Mouse (Mus musculus): ENCODE measurements at regions not wholly inside any gene's neighbourhood (a gene's known extent, or its start where the extent isn't known, plus 50 kb on each side); places are given as distances from the start of the nearest gene placed in this dataset.

DNA sequence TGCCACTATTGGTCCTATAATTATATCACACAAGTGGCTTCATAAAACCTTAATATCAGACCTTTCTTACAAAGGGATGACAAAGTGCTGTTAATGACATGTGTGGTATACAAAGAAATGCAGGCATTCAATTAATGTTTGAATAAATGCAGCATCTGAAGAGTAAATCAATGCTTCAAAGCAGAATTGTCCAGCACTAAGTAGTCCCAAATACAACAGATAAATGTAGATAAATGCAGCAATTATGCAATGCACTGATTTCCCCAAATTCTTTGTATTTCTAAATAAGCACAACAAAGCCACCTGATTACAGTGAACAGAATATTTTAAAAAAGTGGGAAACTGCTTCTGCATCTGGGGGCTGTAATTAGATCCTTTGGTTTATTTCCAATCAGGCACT lies 435.9 kb downstream of the Cps1 start:
- Histone ChIP-seq H3K36me3 (ENCODE audit: control insufficient read depth, insufficient read depth, low read length, poor library complexity, severe bottlenecking) (no peaks in the 10 kb centered on the region), H3K9me3 (ENCODE audit: control insufficient read depth, insufficient read depth, low read depth, low read length) (no peaks in the 10 kb centered on the region), H3K4me1 (ENCODE audit: control insufficient read depth in 2 of 2, insufficient read depth in 2 of 2, low read length in 2 of 2, poor library complexity in 1 of 2) (no peaks in the 10 kb centered on the region), H3K9ac (ENCODE audit: insufficient read depth, low read depth, low read length, poor library complexity, severe bottlenecking) (no peak overlapping the region), H3K4me3 (ENCODE audit: insufficient read depth in 1 of 2, low read depth in 1 of 2, low read length in 2 of 2, poor library complexity in 1 of 2, severe bottlenecking in 1 of 2) (no peak overlapping the region), H3K27ac (ENCODE audit: insufficient read depth, low read depth, low read length, poor library complexity, severe bottlenecking) (no peak overlapping the region)
- TF ChIP-seq CHD2 (IDR thresholded peaks at IDR 0.05; ENCODE audit: low read depth, low read length) = no peak
- TF ChIP-seq MAFK (IDR thresholded peaks at IDR 0.05; ENCODE audit: insufficient read depth, low read depth, low read length) = no peak
- in situ Hi-C loops (cut with MboI; ENCODE audit: low sequenced_read_pairs in 2 of 2, unreplicated experiment in 2 of 2) = no loop called here
- no peak for DNase-seq (ENCODE audit: low read depth, low spot score)

DNA sequence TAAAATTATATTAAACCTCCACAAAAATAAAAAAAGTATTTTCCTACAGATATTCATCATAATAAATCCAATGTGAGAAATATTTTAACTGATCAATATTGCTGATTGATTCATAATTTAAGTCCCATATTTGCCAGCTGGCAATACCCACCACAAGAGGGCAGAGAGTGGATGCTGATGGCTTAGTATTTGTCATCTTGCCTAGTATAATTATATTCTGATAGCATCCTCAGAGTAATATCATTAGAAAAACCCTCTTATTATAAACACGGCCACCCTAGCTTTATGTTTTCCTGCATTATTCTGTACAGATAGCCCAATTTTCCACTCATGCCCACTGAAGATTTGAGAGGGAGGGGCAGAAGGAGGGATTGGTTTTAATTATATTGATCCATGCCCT lies 436.4 kb downstream of the Cps1 start:
- Histone ChIP-seq H3K27ac (ENCODE audit: insufficient read depth, low read depth, low read length, poor library complexity, severe bottlenecking) (no peak overlapping the region), H3K36me3 (ENCODE audit: control insufficient read depth, insufficient read depth, low read length, poor library complexity, severe bottlenecking) (no peaks in the 10 kb centered on the region), H3K4me1 (ENCODE audit: control insufficient read depth in 2 of 2, insufficient read depth in 2 of 2, low read length in 2 of 2, poor library complexity in 1 of 2) (no peaks in the 10 kb centered on the region), H3K9me3 (ENCODE audit: control insufficient read depth, insufficient read depth, low read depth, low read length) (no peaks in the 10 kb centered on the region), H3K4me3 (ENCODE audit: insufficient read depth in 1 of 2, low read depth in 1 of 2, low read length in 2 of 2, poor library complexity in 1 of 2, severe bottlenecking in 1 of 2) (no peak overlapping the region), H3K9ac (ENCODE audit: insufficient read depth, low read depth, low read length, poor library complexity, severe bottlenecking) (no peak overlapping the region)
- TF ChIP-seq ZNF384 (IDR thresholded peaks at IDR 0.05; ENCODE audit: low read depth, low read length) (no peak), HCFC1 (IDR thresholded peaks at IDR 0.05; ENCODE audit: borderline replicate concordance, insufficient read depth, low read length) (no peak), MAFK (IDR thresholded peaks at IDR 0.05; ENCODE audit: insufficient read depth, low read depth, low read length) (no peak), ZC3H11A (IDR thresholded peaks at IDR 0.05; ENCODE audit: borderline replicate concordance, low read depth, low read length) (no peak), CHD2 (IDR thresholded peaks at IDR 0.05; ENCODE audit: low read depth, low read length) (no peak)
- in situ Hi-C loops (cut with MboI; ENCODE audit: low sequenced_read_pairs in 2 of 2, unreplicated experiment in 2 of 2) = no loop called here
- DNase-seq (ENCODE audit: low read depth, low spot score) = no peak

DNA sequence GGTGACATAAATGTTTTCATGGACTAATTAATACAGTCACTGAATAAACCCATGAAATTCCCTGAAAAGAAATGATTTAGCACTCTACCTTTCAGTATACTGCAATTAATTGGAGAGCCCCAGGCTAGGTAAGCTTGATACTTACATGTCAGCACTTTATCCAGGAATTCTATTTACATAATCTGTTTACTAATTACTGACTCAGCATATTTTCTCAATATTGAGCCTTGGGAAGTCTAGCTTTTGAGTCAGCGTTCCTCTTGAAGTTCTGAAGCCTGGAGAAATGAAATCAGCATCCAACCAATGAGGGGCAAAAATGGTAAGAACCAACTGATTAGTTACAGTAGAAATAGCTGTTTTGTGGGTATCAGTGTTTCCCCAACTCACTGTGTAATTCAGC lies 448.8 kb downstream of the Cps1 start:
- no peak overlapping the region for H3K27ac ChIP-seq (ENCODE audit: insufficient read depth, low read depth, low read length, poor library complexity, severe bottlenecking)
- H3K9ac ChIP-seq (ENCODE audit: insufficient read depth, low read depth, low read length, poor library complexity, severe bottlenecking) = no peak overlapping the region
- no peaks in the 10 kb centered on the region for H3K36me3 ChIP-seq (ENCODE audit: control insufficient read depth, insufficient read depth, low read length, poor library complexity, severe bottlenecking)
- H3K4me3 ChIP-seq (ENCODE audit: insufficient read depth in 1 of 2, low read depth in 1 of 2, low read length in 2 of 2, poor library complexity in 1 of 2, severe bottlenecking in 1 of 2) = no peak overlapping the region
- DNase-seq (ENCODE audit: low read depth, low spot score) = no peak
- H3K9me3 ChIP-seq (ENCODE audit: control insufficient read depth, insufficient read depth, low read depth, low read length) = no peaks in the 10 kb centered on the region
- TF ChIP-seq HCFC1 (IDR thresholded peaks at IDR 0.05; ENCODE audit: borderline replicate concordance, insufficient read depth, low read length) (no peak), MAFK (IDR thresholded peaks at IDR 0.05; ENCODE audit: insufficient read depth, low read depth, low read length) (peak; percentile 73; the same call in 1 of the 2 replicates)
- H3K4me1 ChIP-seq (ENCODE audit: control insufficient read depth in 2 of 2, insufficient read depth in 2 of 2, low read length in 2 of 2, poor library complexity in 1 of 2) = no peaks in the 10 kb centered on the region
- in situ Hi-C loops (cut with MboI; ENCODE audit: low sequenced_read_pairs in 2 of 2, unreplicated experiment in 2 of 2) = no loop called here

DNA sequence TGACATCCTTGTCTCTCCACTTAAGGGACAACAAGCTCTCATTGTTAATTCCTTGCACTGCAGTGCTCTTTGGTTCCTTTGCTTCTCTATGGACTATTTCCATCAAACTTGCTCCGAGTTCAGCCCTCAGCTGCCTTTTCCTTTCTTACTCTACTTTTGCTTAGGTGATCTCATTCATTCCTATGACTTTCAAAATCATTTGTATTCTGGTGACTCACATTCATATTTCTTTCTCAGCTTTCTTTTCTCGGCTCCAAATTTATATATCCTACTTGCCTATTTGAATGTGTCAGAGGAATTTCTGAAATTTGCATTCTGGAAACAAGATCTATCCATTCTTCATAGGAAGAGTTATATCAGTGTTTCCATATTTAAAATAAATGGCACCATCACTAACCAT lies 456.9 kb downstream of the Cps1 start:
- Histone ChIP-seq H3K9ac (ENCODE audit: insufficient read depth, low read depth, low read length, poor library complexity, severe bottlenecking) (no peak overlapping the region), H3K4me1 (ENCODE audit: control insufficient read depth in 2 of 2, insufficient read depth in 2 of 2, low read length in 2 of 2, poor library complexity in 1 of 2) (no peaks in the 10 kb centered on the region), H3K9me3 (ENCODE audit: control insufficient read depth, insufficient read depth, low read depth, low read length) (no peaks in the 10 kb centered on the region), H3K36me3 (ENCODE audit: control insufficient read depth, insufficient read depth, low read length, poor library complexity, severe bottlenecking) (no peaks in the 10 kb centered on the region), H3K4me3 (ENCODE audit: insufficient read depth in 1 of 2, low read depth in 1 of 2, low read length in 2 of 2, poor library complexity in 1 of 2, severe bottlenecking in 1 of 2) (no peak overlapping the region), H3K27ac (ENCODE audit: insufficient read depth, low read depth, low read length, poor library complexity, severe bottlenecking) (no peak overlapping the region)
- in situ Hi-C loops (cut with MboI; ENCODE audit: low sequenced_read_pairs in 2 of 2, unreplicated experiment in 2 of 2) = no loop called here
- TF ChIP-seq MAFK (IDR thresholded peaks at IDR 0.05; ENCODE audit: insufficient read depth, low read depth, low read length) (no peak), HCFC1 (IDR thresholded peaks at IDR 0.05; ENCODE audit: borderline replicate concordance, insufficient read depth, low read length) (no peak), ZC3H11A (IDR thresholded peaks at IDR 0.05; ENCODE audit: borderline replicate concordance, low read depth, low read length) (no peak), CHD2 (IDR thresholded peaks at IDR 0.05; ENCODE audit: low read depth, low read length) (no peak), ZNF384 (IDR thresholded peaks at IDR 0.05; ENCODE audit: low read depth, low read length) (no peak)
- no peak for DNase-seq (ENCODE audit: low read depth, low spot score)
